Mouse (Mus musculus): ENCODE measurements around the gene Tm9sf3. TPM values are rescaled to one million over a fixed set of nuclear protein-coding genes. Genes with fewer than 3 reads are reported as not detected.

Gene Tm9sf3
- total RNA-seq, 2 experiments from 2014 or later = 143 to 149 TPM

GRCm38 (mm10) chr19:41262712-41263629, 826 bp downstream of the Tm9sf3 start:
- DNase-seq = peak; percentile 81

DNA sequence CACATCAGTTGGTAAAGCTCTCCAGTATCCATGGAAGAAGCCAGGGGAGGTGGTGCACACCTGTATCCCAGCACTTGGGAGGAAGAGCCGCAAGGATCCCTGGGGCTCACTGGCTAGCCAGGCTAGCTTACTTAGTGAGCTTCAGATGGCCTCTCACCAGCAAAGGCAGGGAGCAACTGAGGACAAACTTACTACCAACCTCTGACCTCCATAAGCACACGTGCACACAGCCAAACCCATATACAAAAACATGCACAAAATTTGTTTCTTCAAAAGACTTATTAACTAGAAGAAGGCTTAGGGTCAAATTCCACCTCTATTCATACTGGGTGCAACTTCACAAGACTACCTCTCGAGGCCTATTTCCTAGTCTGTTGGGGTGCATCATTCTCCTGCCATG, 3.1 kb downstream of the Tm9sf3 start:
- no peak for DNase-seq

DNA sequence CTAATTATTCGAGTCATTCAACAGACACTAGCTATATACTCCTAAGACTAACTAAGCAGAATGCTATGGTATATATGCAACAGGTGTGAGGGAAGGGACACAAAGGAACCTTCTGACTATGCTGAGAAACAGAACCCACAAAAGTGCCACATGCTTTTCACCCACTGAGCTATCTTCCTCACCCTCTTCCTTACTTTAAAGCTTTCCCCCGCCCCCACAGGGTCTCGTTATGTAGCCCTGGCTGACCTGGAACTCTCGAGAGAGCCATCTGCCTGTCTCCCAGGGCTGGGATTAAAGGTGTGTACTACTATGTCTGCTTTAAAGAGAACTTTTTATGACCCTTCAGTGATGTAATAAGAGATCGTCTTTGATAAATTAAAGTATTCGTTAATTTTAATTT, 4.5 kb downstream of the Tm9sf3 start:
- no peak for DNase-seq

DNA sequence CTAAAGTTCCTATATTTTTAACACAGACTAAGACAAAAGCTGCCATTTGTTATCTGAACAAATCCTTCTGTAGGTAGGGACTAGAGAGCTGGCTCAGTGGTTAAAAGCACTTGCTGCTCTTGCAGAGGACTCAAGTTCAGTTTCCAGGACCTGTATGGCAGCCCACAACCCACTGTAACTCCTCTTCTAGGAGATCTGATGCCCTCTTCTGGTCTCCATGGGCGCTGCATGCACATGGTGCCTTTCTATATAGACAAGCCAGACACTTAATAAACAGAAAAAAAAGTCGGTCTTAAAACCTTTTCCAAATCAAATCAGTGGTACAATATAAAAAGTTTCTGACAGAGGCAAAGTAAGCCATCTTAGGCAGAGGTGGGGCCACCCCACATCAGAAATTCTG, 5.1 kb downstream of the Tm9sf3 start:
- DNase-seq = peak; percentile 61

DNA sequence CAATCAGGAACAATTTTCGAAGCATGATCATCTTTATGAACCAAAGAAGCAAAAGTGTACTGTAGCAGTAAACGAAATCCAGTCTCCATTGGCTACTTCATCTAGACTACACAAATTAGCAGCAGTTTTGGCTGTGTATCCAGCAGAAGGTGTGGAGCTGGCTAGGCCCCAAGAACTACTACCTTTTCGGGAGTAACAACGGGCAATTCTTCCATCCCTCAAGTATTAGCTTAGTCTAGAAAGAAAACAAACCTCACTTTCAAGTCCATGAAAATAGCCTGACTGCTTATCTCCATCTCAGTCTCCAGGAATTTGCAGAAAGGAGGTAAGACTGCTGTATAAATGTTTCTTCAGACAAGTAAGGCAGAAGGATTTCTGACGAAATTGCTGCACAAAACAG, 9.2 kb downstream of the Tm9sf3 start:
- no peak for DNase-seq

DNA sequence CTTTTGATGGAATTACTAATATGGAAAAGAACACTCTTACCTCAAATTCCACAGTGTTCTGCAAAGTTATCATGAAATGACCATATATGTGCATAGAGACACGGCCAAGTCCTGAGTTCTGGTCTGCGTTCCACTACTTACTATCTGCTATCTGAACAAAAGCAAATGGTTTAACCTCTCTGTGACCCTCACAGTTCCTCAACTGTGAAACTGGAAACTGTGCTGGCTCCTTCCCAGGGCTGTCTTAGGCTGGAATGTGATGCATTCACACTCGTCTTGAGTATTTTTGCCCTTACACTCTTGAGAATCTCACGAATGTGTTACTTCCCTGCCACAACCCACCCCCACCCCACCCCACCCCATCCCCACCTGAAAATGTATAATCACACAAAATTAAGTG, 14.8 kb downstream of the Tm9sf3 start:
- DNase-seq = no peak

- DNase-seq = no peak
These were observed 15.5 kb downstream of the Tm9sf3 start for GRCm38 (mm10) chr19:41248271-41248670.

DNA sequence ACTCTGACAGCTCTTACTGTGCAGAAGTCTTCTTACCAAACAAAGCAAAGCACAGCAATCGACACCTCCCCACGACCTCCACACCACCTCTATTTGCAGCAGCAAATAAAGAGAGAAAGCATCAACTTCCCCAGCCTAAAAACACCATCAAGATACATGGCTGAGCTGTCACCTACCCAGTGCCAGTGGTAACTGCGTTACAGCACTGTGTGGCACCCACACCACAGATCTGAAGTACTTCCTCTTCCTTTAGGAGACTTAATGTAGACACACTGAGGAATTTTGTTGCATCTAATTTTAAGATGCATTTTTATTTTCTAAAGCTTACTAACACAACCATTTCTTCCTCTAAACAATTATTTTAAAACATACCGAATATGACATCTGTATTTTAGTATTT, 17.5 kb downstream of the Tm9sf3 start:
- DNase-seq = no peak

- DNase-seq = peak; percentile 71
These were observed 19.2 kb downstream of the Tm9sf3 start for GRCm38 (mm10) chr19:41244581-41244980.

- no peak for DNase-seq
These were observed 21.8 kb downstream of the Tm9sf3 start for GRCm38 (mm10) chr19:41241997-41242396.

GRCm38 (mm10) chr19:41233698-41234097, 30.1 kb downstream of the Tm9sf3 start:
- no peak for DNase-seq

- no peak for DNase-seq
These were observed 55.5 kb downstream of the Tm9sf3 start for GRCm38 (mm10) chr19:41208326-41208725.

DNA sequence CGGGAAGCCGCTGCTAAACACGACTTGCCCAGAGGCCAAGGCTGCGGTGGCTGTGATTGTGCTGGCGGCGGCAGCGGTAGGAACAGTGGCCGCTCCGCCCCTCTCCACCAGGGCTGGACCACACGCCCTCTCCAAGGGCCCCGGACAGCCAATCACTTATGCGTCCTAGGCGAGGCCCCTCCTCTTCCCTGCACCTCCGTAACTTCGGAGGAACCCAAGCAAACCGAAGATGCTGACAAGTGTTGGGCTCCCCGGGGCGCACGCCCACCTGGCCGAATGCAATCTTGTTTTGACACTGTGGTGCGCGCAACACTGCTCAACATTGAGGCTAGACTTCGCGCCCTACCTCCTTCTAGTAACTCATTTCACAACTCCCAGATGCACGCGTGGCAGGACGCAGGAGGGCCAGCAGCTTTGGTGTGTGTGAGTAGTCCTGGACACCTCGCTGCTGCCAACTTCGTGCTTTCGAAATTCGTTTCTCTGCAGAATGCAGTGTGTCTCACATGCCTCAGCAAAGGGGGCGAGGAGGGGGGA, 56.9 kb downstream of the Tm9sf3 start, which contains the start of gene Tll2:
Gene Tll2, minus strand, starts transcription at position 25 of the 534 bp plus-strand sequence.
- DNase-seq = peak; percentile 75

GRCm38 (mm10) chr19:41206041-41206810, 57.6 kb downstream of the Tm9sf3 start:
- peak; percentile 15 for DNase-seq

DNA sequence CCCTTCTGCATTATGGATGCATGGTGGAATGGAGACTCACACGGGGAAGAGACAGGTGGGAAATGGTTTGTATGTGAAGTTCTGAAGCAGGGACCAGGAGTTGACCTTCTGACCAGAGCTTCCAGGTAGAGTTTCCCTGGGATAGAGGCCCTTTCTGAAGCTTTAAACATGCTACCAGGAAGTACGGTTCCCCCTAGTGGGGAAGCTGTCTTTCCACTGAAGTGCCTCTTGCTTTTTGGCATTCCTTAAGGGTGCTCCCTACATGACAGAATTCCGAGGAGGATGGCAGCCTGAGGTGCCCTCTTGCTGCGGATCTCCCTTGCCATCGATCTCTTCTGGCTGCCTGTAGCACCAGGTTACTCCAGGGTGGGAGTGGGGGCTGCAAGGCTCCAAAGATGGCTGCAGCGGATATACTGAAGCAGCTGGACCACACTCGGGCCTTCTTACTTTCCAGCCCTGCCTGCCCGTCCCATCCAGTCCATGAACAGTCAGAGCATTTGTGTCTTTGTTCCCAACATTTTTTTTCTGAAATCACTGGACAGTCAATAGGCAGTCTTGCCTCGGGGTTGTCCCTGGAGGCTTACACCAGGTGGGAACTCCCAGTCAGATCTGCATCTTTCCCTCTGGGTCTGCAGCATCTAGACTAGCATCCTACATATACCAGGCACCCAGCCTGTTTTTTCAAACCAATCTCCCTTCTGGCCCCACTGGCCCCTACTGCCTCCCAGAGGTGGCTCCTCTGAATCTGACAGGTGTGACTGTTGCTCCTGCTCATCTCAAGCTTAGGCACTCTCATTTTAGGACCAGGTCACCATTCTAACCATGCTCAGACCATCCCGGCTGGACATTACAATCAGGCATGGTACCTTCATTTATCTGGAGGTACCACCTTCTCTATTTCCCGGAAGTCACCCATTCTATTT, 59.4 kb downstream of the Tm9sf3 start:
- peak; percentile 26 for DNase-seq

DNA sequence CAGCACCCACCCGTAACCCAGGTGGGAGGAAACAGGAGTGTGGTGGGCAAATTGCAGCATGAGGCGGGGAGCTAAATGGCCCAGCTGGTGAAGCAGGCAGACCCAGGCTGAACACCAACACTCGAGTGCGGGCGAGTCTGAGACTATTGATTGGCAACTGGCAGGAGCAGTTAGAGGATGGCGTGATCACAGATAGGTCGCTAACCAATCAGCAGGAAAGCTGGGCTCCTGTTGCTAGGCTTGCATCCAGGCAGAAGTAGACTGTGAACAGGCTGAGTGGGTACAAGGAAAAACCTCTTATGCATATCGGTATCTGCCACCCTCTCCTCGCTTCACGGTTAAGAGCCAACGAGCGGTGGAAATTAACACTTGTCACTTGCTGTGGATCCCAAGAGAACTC, 66.2 kb downstream of the Tm9sf3 start:
- DNase-seq = no peak

GRCm38 (mm10) chr19:41193379-41193778, 70.4 kb downstream of the Tm9sf3 start:
- no peak for DNase-seq

DNA sequence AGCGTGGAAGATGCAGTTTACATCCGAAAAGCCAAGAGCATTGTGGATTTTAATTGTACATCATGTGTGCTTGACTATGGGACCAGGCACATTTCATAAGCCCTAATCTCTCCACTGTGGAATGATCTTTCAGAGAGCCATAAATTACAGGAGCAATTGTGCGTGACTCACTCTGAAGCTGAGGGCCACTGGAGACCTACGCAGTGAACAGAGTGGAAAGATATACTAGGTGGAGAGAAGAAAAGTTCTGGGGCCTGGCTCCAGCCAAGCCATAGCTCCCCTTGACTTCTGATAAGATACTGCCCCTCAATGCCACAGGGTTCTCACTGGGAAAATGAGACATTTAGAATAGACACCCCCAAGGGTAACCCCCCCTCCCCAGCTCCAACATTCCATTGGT, 70.8 kb downstream of the Tm9sf3 start:
- peak; percentile 28 for DNase-seq

- DNase-seq = peak; percentile 16
These were observed 72.1 kb downstream of the Tm9sf3 start for GRCm38 (mm10) chr19:41191724-41192123.

GRCm38 (mm10) chr19:41190876-41191434, 72.8 kb downstream of the Tm9sf3 start:
- no peak for DNase-seq

DNA sequence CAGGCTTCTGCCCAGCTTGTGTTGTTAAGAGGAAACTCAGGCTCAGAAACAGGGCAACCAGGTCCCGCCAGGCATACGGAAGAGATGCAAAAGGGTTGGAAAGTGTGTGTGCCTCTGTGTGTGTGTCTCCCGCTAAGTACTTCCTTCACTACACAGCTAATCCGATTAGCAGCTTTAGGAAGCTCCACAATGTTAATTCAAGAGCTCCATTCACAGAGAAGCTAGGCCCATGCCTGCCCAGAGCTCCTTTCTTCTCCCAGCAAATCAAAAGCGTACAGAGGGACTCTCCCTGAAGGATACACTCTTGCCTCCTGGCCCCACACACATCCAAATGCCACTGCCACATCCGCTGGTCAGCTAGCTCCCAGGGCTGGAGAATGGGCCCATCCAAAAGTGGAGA, 86.5 kb downstream of the Tm9sf3 start:
- no peak for DNase-seq

- no peak for DNase-seq
These were observed 86.9 kb downstream of the Tm9sf3 start for GRCm38 (mm10) chr19:41176881-41177280.
